Mouse (Mus musculus) embryonic fibroblast, embryonic 13.5 days (primary cell): ENCODE data around the gene Map3k9.

Experiments used
- CTCF ChIP-seq: IDR thresholded peaks from 2 replicates; pipeline ENCODE4 v1.5.1; 2011; ENCODE audit warnings: mild to moderate bottlenecking, control low read depth, low read length, moderate library complexity, borderline replicate concordance; ENCODE audit not compliant: insufficient read depth
- POLR2A ChIP-seq: IDR thresholded peaks from 2 replicates; pipeline ENCODE4 v1.6.1; 2011; ENCODE audit warnings: low read depth, mild to moderate bottlenecking, control low read depth, low read length, moderate library complexity

DNA sequence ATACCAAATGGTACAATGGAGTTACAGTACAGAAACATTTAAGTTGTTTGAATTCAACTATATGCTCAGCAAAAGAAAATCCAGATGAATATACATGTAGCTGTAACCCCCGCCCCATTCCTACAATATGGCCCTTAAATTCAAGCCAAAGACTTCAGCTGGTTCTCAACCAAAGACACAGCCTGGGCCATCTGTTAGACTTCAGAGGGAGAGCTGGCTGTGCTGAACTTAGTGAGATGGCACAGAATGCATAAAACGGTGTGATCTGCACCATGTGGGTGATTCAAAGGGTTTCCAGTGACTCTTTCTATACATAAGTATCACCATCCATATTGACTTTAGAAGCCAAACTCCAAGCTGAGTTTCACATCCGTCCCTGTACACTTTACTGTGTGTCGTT, 39.7 kb upstream of the Map3k9 start:
- no peak for TF ChIP-seq CTCF
- TF ChIP-seq POLR2A, result no peak
